Comparison of ENCODE assay signal across 7 mouse cellular contexts in genomic region chr7:114020057-114020703, GRCm38 (mm10).
DNase-seq lines count a peak whose midpoint lies in the region; ATAC-seq lines count a peak whose summit lies in the region.

No protein-coding gene starts in this region.

- intact Hi-C loops in left cerebral cortex, postnatal 14 days (cut with DNase I) = loop anchor here (1.0 to 10.0 kb wide), 3 partner anchors 115 to 411 kb away; no protein-coding TSS in a partner anchor

- H3K4me3 ChIP-seq in forebrain, embryonic 11.5 days (ENCODE audit: low read depth, low read length) = peak overlapping the region; percentile 29
- H3K4me3 ChIP-seq in megakaryocyte, embryonic 14.5 days (replicated peaks) = peak overlapping the region; percentile 93

- H3K9ac ChIP-seq in forebrain, embryonic 11.5 days (ENCODE audit: low read length) = peak overlapping the region; percentile 42

- H3K27ac ChIP-seq in forebrain, embryonic 11.5 days (ENCODE audit: low read depth, low read length) = no peak overlapping the region

- H3K36me3 ChIP-seq in forebrain, embryonic 11.5 days (ENCODE audit: control insufficient read depth, insufficient read depth, low read length) = no peaks in the 10 kb centered on the region
- H3K36me3 ChIP-seq in megakaryocyte, embryonic 14.5 days (replicated peaks; ENCODE audit: low read length) = no peaks in the 10 kb centered on the region

- DNase-seq in ovary, postnatal 10 days (ENCODE audit: low spot score) = peak; percentile 9
- no peak for DNase-seq in ovary, postnatal 36 days (ENCODE audit: low spot score)
- peak; percentile 56 for DNase-seq in forebrain, embryonic 11.5 days (ENCODE audit: low spot score)
- peak; percentile 15 to 19 for DNase-seq in kidney, adult 8-10 months
- no peak for DNase-seq in spleen, postnatal 36 days (ENCODE audit: low spot score in 2 of 2)
- DNase-seq in left cerebral cortex, postnatal 14 days (ENCODE audit: low spot score in 2 of 2) = no peak

- no peaks in the 10 kb centered on the region for H3K27me3 ChIP-seq in forebrain, embryonic 11.5 days (ENCODE audit: control insufficient read depth, insufficient read depth, low read length)
- H3K27me3 ChIP-seq in megakaryocyte, embryonic 14.5 days (replicated peaks) = peaks cover 21% of the 10 kb centered on the region

- H3K4me1 ChIP-seq in forebrain, embryonic 11.5 days (replicated peaks; ENCODE audit: control insufficient read depth, insufficient read depth, low read length) = no peaks in the 10 kb centered on the region; the same call in 1 of the 2 replicates
- H3K4me1 ChIP-seq in megakaryocyte, embryonic 14.5 days = peaks cover 4% of the 10 kb centered on the region

- peak; percentile 63 for ATAC-seq in forebrain, embryonic 11.5 days (replicated peaks; ENCODE audit: low FRiP score)

- H3K4me2 ChIP-seq in forebrain, embryonic 11.5 days (ENCODE audit: low read depth, low read length, severe bottlenecking) = peak overlapping the region; percentile 62

- WGBS in forebrain, embryonic 11.5 days = 4% methylated on average over 11 of the region's 11 CpGs

- no peaks in the 10 kb centered on the region for H3K9me3 ChIP-seq in forebrain, embryonic 11.5 days (ENCODE audit: control insufficient read depth, low read length)
- H3K9me3 ChIP-seq in megakaryocyte, embryonic 14.5 days = peaks cover 10% of the 10 kb centered on the region

Comparison
In these comparisons a context has a peak if more than half of its experiments do, and no peak if none do; other contexts are left out.
1. DNase-seq: peak in ovary, postnatal 10 days (single experiment), forebrain, embryonic 11.5 days (single experiment) and kidney, adult 8-10 months (2 of 2); none in ovary, postnatal 36 days (single experiment), spleen, postnatal 36 days (0 of 2) and left cerebral cortex, postnatal 14 days (0 of 2).